Mouse (Mus musculus) liver, embryonic 14.5 days (tissue): ENCODE measurements at regions not wholly inside any gene's neighbourhood (a gene's known extent, or its start where the extent isn't known, plus 50 kb on each side); places are given as distances from the start of the nearest gene placed in this dataset.
"Not testable (repeated sequence)": the region's sequence is repeated elsewhere in the genome, so short reads cannot be mapped to it uniquely, and the experiment has no call there.

Experiments
- ATAC-seq: fragments of 200-750 bp; cut with Nextera tagmentation; 2 replicates; pipeline ENCODE4 v1.8.0; 2017; ENCODE audit warnings: moderate number of reproducible peaks, mild to moderate bottlenecking, moderate library complexity; ENCODE audit not compliant: insufficient read depth
- DNase-seq, 3 experiments: peaks; one replicate each; pipeline ENCODE4 v3.0.0-alpha.2; 2012 to 2013; ENCODE audit warnings: low read depth in 3 of 3, low spot score in 3 of 3
- H3K27ac ChIP-seq: fragments of 300-500 bp; sonication (generic); 2 replicates; pipeline ENCODE4 v1.5.1; 2014; ENCODE audit warnings: moderate library complexity, mild to moderate bottlenecking, control low read depth, inconsistent platforms
- H3K27me3 ChIP-seq: fragments of 300-500 bp; sonication (generic); 2 replicates; pipeline ENCODE4 v1.6.1; 2014; ENCODE audit warnings: mild to moderate bottlenecking, low read length, moderate library complexity; ENCODE audit not compliant: control insufficient read depth, insufficient read depth
- H3K36me3 ChIP-seq: fragments of 300-500 bp; sonication (generic); replicated peaks from 2 replicates; pipeline ENCODE4 v1.6.1; 2014; ENCODE audit warnings: low read depth; ENCODE audit not compliant: control insufficient read depth, insufficient read depth
- H3K4me1 ChIP-seq, 2 experiments: fragments of 200-500 bp in 1 of 2; fragments of 300-500 bp in 1 of 2; sonication (generic) in 1 of 2; replicated peaks; 2 replicates each; pipeline ENCODE4 v1.6.1; 2012 to 2014; ENCODE audit warnings: antibody characterized with exemption in 1 of 2, inconsistent platforms in 1 of 2, low read length in 1 of 2; ENCODE audit not compliant: control insufficient read depth in 2 of 2, insufficient read depth in 2 of 2
- H3K4me2 ChIP-seq: fragments of 300-500 bp; sonication (generic); 2 replicates; pipeline ENCODE4 v1.6.1; 2014; ENCODE audit warnings: low read depth, mild to moderate bottlenecking, control low read depth, moderate library complexity
- H3K4me3 ChIP-seq, 2 experiments: fragments of 200-500 bp in 1 of 2; fragments of 300-500 bp in 1 of 2; sonication (generic) in 1 of 2; 2 replicates each; pipeline ENCODE4 v1.5.1; 2012 to 2014; ENCODE audit warnings: low read depth in 2 of 2, low read length in 2 of 2, mild to moderate bottlenecking in 2 of 2, control low read depth in 1 of 2, inconsistent platforms in 1 of 2, moderate library complexity in 1 of 2; ENCODE audit not compliant: insufficient read depth in 1 of 2
- H3K9ac ChIP-seq: fragments of 300-500 bp; sonication (generic); replicated peaks from 2 replicates; pipeline ENCODE4 v1.6.1; 2014; ENCODE audit warnings: mild to moderate bottlenecking, control low read depth, moderate library complexity
- H3K9me3 ChIP-seq: fragments of 300-500 bp; sonication (generic); 2 replicates; pipeline ENCODE4 v1.6.1; 2016; ENCODE audit warnings: low read length, mixed read lengths; ENCODE audit not compliant: control insufficient read depth
- CTCF ChIP-seq: IDR thresholded peaks from 2 replicates; pipeline ENCODE4 v1.5.1; 2016; ENCODE audit warnings: antibody characterized with exemption, low read depth, control low read depth
- EP300 ChIP-seq: IDR thresholded peaks from 2 replicates; pipeline ENCODE4 v1.6.1; 2016; ENCODE audit warnings: antibody characterized with exemption, low read depth
- WGBS: fragments of 180-500 bp; shearing (Covaris S2); extraction: QIAGEN DNeasy Blood & Tissue Kit; methylation state at CpG from one replicate; pipeline ENCODE4 v1.1.7; 2014; ENCODE audit not compliant: insufficient replicate concordance; 5-methylcytosine and 5-hydroxymethylcytosine counted together

DNA sequence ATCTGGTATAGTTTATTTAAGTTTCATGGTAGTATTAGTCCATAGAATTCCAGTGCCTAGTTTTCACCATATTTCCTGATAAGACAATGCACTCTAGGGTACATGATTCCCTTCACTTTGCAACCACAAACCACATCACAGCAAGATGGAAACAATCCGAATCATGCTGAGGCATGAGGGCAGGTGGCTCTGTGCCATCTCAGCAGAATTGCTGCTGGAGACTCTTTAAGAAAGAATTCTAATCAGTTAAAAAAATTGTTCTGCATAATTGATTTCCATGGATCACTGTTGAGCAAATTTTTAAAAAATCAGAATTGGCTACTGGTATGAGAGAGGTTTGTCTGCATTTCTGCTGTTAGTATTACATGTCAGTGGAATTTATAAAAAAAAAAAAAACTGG lies 1451.1 kb upstream of the Pcdh20 start:
- no peak overlapping the region for H3K4me3 ChIP-seq
- WGBS = 46% methylated on average over 1 of the region's 1 CpGs
- H3K27me3 ChIP-seq = no peaks in the 10 kb centered on the region
- no peak overlapping the region for H3K9ac ChIP-seq
- ATAC-seq = no peak
- no peaks in the 10 kb centered on the region for H3K9me3 ChIP-seq
- no peak overlapping the region for H3K27ac ChIP-seq
- H3K4me2 ChIP-seq = no peak overlapping the region
- DNase-seq = no peak
- no peaks in the 10 kb centered on the region for H3K4me1 ChIP-seq
- TF ChIP-seq EP300 (no peak), CTCF (no peak)
- no peaks in the 10 kb centered on the region for H3K36me3 ChIP-seq

DNA sequence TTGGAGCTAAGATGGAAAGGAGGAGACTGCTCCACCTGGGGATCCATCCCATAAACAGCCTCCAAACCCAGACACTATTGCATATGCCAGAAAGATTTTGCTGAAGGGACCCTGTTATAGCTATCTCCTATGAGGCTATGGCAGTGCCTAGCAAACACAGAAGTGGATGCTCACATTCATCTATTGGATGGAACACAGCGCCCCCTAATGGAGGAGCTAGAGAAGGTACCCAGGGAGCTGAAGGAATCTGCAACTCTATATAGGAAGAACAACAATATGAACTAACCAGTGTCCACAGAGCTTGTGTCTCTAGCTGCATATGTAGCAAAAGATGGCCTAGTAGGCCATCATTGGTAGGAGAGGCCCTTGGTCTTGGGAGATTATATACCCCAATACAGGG lies 1449.4 kb upstream of the Pcdh20 start:
- WGBS = 0% methylated on average over 1 of the region's 1 CpGs
- H3K4me2 ChIP-seq, H3K9me3 ChIP-seq, H3K36me3 ChIP-seq, DNase-seq, H3K9ac ChIP-seq, H3K27me3 ChIP-seq, H3K27ac ChIP-seq, H3K4me3 ChIP-seq, H3K4me1 ChIP-seq, ATAC-seq: not testable (repeated sequence)
- 0 out of 2 replicates have a peak, but pooled peaks have one; percentile 22 for TF ChIP-seq CTCF

DNA sequence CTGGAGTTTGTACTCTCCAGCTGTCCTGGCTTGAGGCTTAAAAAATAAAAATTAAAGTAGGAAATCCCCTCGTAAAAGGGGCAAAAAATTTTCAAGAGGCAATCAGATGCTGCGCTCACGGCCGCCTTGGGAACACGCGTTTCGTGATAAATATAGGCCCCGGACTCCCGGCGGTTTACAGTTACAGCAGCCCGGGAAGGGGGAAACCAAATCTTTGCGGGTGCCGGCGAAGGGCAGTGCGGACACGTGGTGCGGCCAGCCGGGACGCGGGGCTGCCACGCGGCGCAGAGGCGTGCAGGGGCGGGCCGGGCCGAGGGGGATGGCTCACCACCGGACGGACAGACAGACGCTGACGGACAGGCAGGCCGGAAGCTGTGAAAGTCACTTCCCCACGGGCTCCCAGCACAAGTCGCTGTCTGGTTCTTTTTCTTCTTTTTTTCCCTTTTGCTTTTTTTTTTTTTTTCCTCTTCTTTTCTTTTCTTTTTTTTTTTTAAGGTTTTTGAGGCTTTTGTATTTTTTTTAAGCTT lies 1427.6 kb upstream of the Pcdh20 start:
- DNase-seq = not testable (repeated sequence)
- WGBS = 61% methylated on average over 24 of the region's 34 CpGs

DNA sequence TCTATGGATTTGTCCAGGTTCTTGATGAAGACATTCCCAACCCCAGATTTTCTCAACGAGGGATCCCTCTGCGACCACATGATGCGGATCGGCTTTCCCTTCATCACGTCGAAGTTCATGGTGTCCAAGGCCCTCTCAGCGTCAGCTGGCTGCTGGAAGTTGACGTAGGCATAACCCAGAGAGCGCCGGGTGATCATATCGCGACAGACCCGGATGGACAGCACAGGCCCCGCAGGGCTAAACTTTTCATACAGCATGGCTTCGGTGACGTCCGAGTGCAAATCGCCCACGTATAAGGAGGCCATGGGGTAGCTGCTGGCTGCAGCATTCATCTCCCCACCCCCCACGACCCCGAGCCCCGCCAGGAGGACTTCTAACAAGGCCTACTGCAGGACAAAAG lies 1426.9 kb upstream of the Pcdh20 start:
- not testable (repeated sequence) for H3K9ac ChIP-seq, H3K4me1 ChIP-seq, H3K27me3 ChIP-seq, H3K27ac ChIP-seq, DNase-seq, H3K4me3 ChIP-seq, H3K9me3 ChIP-seq, H3K4me2 ChIP-seq, H3K36me3 ChIP-seq, ATAC-seq
- WGBS = 79% methylated on average over 13 of the region's 22 CpGs

More for the DNA sequence above, 1427.6 kb upstream of the Pcdh20 start:
- not testable (repeated sequence) for H3K27ac ChIP-seq, H3K4me1 ChIP-seq, H3K9ac ChIP-seq, H3K36me3 ChIP-seq, ATAC-seq, H3K9me3 ChIP-seq, H3K27me3 ChIP-seq, H3K4me2 ChIP-seq, H3K4me3 ChIP-seq

DNA sequence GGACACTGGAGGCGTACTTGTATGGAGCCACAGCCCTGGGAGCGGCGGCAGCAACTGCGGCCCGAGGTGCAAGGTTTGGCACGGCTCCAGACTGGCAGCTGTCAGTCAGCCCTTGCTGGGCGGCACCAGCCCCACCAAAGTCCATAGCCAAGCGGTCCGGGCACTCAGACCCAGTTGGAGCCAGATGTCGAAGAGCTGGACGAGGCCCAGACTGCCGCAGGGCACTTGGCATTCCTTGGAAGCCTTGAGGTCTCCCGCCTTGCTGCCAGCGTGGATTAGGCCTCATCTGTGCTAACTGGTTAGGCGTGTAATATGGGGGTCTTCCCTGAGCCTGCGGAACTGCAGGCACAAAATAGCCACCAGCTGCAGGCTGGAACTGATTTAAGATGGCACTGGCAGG lies 1425.7 kb upstream of the Pcdh20 start:
- 64% methylated on average over 14 of the region's 16 CpGs for WGBS
- not testable (repeated sequence) for H3K4me3 ChIP-seq, H3K9me3 ChIP-seq, ATAC-seq, H3K36me3 ChIP-seq, H3K4me1 ChIP-seq, DNase-seq, H3K9ac ChIP-seq, H3K27me3 ChIP-seq, H3K27ac ChIP-seq, H3K4me2 ChIP-seq
